In the genomic region with DNA sequence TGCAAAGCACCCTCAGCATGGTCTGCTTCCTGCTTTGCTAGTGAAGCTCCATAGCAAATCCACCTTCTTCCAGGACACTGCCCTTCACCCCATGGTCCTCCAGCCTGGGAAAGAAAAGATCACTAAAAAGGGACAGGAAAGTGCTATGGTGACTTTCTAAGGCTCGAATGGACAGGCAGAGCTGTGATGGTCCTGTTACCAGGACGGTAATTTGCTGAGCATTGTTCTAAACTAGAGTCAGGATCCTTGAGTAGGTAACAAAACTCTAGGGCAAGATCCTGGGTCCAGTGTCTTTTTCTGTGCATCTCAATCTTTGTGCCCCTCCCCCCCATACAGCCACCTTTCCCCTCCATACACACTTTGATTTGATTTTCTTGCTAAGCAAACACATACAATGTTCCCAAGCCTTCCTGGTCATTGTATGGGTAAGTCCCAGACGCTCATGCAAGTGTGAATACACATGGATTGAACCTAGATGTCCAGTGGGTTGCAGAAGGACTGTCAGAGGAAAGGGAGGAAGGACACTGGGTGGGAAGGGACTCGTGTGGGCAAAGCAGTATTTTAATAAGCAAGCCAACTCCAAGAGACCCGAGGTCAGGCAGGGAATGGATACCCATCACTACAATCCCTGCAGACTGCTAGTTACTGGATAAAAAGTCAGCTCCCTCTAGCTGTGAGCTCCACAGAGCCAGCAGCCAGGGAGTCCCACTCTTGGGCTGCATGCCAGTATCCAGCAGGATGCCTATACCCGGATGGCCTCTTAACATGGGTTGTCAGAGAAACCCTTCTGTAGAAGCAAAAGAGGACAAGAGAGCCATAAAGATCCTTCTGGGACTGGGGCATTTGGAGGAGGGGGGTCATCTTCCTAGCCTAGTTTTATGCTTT, we compare ENCODE assay signal across 9 mouse cellular contexts.
A peak's percentile ranks its signal among the peaks of the same experiment; 100 is the strongest.
DNase-seq lines count a peak whose midpoint lies in the region; ATAC-seq and TF ChIP-seq lines count a peak whose summit lies in the region.
"Had no signal": no experiment of that assay in that cellular context is flagged by ENCODE, and none has a peak within 500 bp of the region (broad histone marks: within the 10 kb centered on the region; RNA-seq: fewer than 3 reads in every experiment).

No protein-coding gene starts in this region.

- TF ChIP-seq CTCF in thymus, adult 2 months (IDR thresholded peaks at IDR 0.05; ENCODE audit: borderline replicate concordance, control insufficient read depth, extremely low read depth, insufficient read depth, low read length, poor library complexity), result no peak

- peak overlapping the region; percentile 19; the same call in 1 of the 2 replicates for H3K4me2 ChIP-seq in neural tube, embryonic 11.5 days (ENCODE audit: low read depth)
- peak overlapping the region; percentile 34 for H3K4me2 ChIP-seq in embryonic facial prominence, embryonic 15.5 days (replicated peaks)
- H3K4me2 ChIP-seq in hindbrain, embryonic 12.5 days (replicated peaks), result peak overlapping the region; percentile 39
- H3K4me2 ChIP-seq in midbrain, embryonic 14.5 days (ENCODE audit: low read length), result peak overlapping the region; percentile 41

- no peak for TF ChIP-seq POLR2A in thymus, adult 2 months (IDR thresholded peaks at IDR 0.05; ENCODE audit: control insufficient read depth, extremely low read depth, insufficient read depth, low read length, poor library complexity)

- peak overlapping the region; percentile 89 for H3K27ac ChIP-seq in neural tube, embryonic 11.5 days (ENCODE audit: low read depth, low read length)
- H3K27ac ChIP-seq in embryonic facial prominence, embryonic 15.5 days (replicated peaks), result peak overlapping the region; percentile 97
- H3K27ac ChIP-seq in hindbrain, embryonic 12.5 days, result peak overlapping the region; percentile 97
- H3K27ac ChIP-seq in midbrain, embryonic 14.5 days (replicated peaks; ENCODE audit: low read depth, low read length), result peak overlapping the region; percentile 85
- no peak overlapping the region for H3K27ac ChIP-seq in thymus, adult 2 months (ENCODE audit: control insufficient read depth, insufficient read depth, low read length)

- no peaks in the 10 kb centered on the region for H3K9me3 ChIP-seq in neural tube, embryonic 11.5 days (ENCODE audit: control insufficient read depth, low read length)
- no peaks in the 10 kb centered on the region for H3K9me3 ChIP-seq in embryonic facial prominence, embryonic 15.5 days (replicated peaks)
- no peaks in the 10 kb centered on the region for H3K9me3 ChIP-seq in hindbrain, embryonic 12.5 days (replicated peaks)
- no peaks in the 10 kb centered on the region for H3K9me3 ChIP-seq in midbrain, embryonic 14.5 days (ENCODE audit: control insufficient read depth, low read length)

- H3K36me3 ChIP-seq in neural tube, embryonic 11.5 days (ENCODE audit: control insufficient read depth, insufficient read depth, low read length), result no peaks in the 10 kb centered on the region
- H3K36me3 ChIP-seq in embryonic facial prominence, embryonic 15.5 days, result no peaks in the 10 kb centered on the region
- H3K36me3 ChIP-seq in hindbrain, embryonic 12.5 days, result no peaks in the 10 kb centered on the region
- no peaks in the 10 kb centered on the region for H3K36me3 ChIP-seq in midbrain, embryonic 14.5 days (ENCODE audit: control insufficient read depth, insufficient read depth, low read length)
- no peaks in the 10 kb centered on the region for H3K36me3 ChIP-seq in thymus, adult 2 months (ENCODE audit: control insufficient read depth, insufficient read depth, low read length)

- no peak overlapping the region for H3K4me3 ChIP-seq in neural tube, embryonic 11.5 days (ENCODE audit: low read depth, low read length)
- no peak overlapping the region for H3K4me3 ChIP-seq in embryonic facial prominence, embryonic 15.5 days (replicated peaks)
- 0 out of 2 replicates have a peak overlapping the region, but pooled peaks have one; percentile 2 for H3K4me3 ChIP-seq in hindbrain, embryonic 12.5 days
- no peak overlapping the region for H3K4me3 ChIP-seq in midbrain, embryonic 14.5 days (replicated peaks; ENCODE audit: low read depth, low read length)
- H3K4me3 ChIP-seq in thymus, adult 2 months (ENCODE audit: control insufficient read depth, insufficient read depth, low read length), result no peak overlapping the region

- H3K9ac ChIP-seq in neural tube, embryonic 11.5 days (ENCODE audit: low read length), result peak overlapping the region; percentile 38; the same call in 1 of the 2 replicates
- H3K9ac ChIP-seq in embryonic facial prominence, embryonic 15.5 days, result no peak overlapping the region
- peak overlapping the region; percentile 10; the same call in 1 of the 2 replicates for H3K9ac ChIP-seq in hindbrain, embryonic 12.5 days
- no peak overlapping the region for H3K9ac ChIP-seq in midbrain, embryonic 14.5 days (replicated peaks; ENCODE audit: low read length)

- WGBS in neural tube, embryonic 11.5 days, result 23% methylated on average over 6 of the region's 6 CpGs
- 17% methylated on average over 6 of the region's 6 CpGs for WGBS in embryonic facial prominence, embryonic 15.5 days
- 11% methylated on average over 6 of the region's 6 CpGs for WGBS in hindbrain, embryonic 12.5 days
- WGBS in midbrain, embryonic 14.5 days, result 4% methylated on average over 6 of the region's 6 CpGs
- 94% methylated on average over 6 of the region's 6 CpGs for WGBS in thymus, adult 2 months

- no peak for DNase-seq in neural tube, embryonic 11.5 days (ENCODE audit: low spot score)
- no peak for DNase-seq in neural tube, embryonic 10.5 days (ENCODE audit: extremely low spot score, low spot score)
- peak; percentile 25 to 47 for DNase-seq in layer of hippocampus, postnatal 25 days (ENCODE audit: extremely low spot score in 1 of 2, low spot score in 1 of 2)
- peak; percentile 79 for DNase-seq in midbrain, embryonic 14.5 days
- DNase-seq in urinary bladder, postnatal 10 days (ENCODE audit: low spot score), result no peak
- DNase-seq in thymus, adult 2 months, result no peak

- ATAC-seq in neural tube, embryonic 11.5 days (ENCODE audit: insufficient read depth, low FRiP score, low TSS enrichment), result no peak
- ATAC-seq in embryonic facial prominence, embryonic 15.5 days (ENCODE audit: insufficient number of reproducible peaks, low FRiP score, low TSS enrichment, low read depth), result no peak
- ATAC-seq in hindbrain, embryonic 12.5 days (ENCODE audit: low FRiP score), result peak; percentile 46; the same call in 1 of the 2 replicates
- no peak for ATAC-seq in midbrain, embryonic 14.5 days (ENCODE audit: low FRiP score, low TSS enrichment)
- ATAC-seq: Patski had no signal

- peaks cover 43% of the 10 kb centered on the region for H3K4me1 ChIP-seq in neural tube, embryonic 11.5 days (ENCODE audit: control insufficient read depth, insufficient read depth, low read length)
- peaks cover 74% of the 10 kb centered on the region for H3K4me1 ChIP-seq in embryonic facial prominence, embryonic 15.5 days
- peaks cover 81% of the 10 kb centered on the region for H3K4me1 ChIP-seq in hindbrain, embryonic 12.5 days
- H3K4me1 ChIP-seq in midbrain, embryonic 14.5 days (ENCODE audit: control insufficient read depth, insufficient read depth, low read length), result peaks cover 47% of the 10 kb centered on the region
- H3K4me1 ChIP-seq in thymus, adult 2 months (replicated peaks; ENCODE audit: control insufficient read depth, insufficient read depth, low read length), result no peaks in the 10 kb centered on the region

- H3K27me3 ChIP-seq in neural tube, embryonic 11.5 days (ENCODE audit: control insufficient read depth, insufficient read depth, low read length), result no peaks in the 10 kb centered on the region
- H3K27me3 ChIP-seq in embryonic facial prominence, embryonic 15.5 days, result no peaks in the 10 kb centered on the region
- H3K27me3 ChIP-seq in hindbrain, embryonic 12.5 days, result no peaks in the 10 kb centered on the region
- H3K27me3 ChIP-seq in midbrain, embryonic 14.5 days (ENCODE audit: control insufficient read depth, insufficient read depth, low read length), result no peaks in the 10 kb centered on the region
- H3K27me3 ChIP-seq in thymus, adult 2 months (ENCODE audit: control insufficient read depth, insufficient read depth, low read length), result no peaks in the 10 kb centered on the region
- H3K27me3 ChIP-seq: Patski had no signal

Comparison
In these comparisons a context has a peak if more than half of its experiments do, and no peak if none do; other contexts are left out.
1. DNase-seq: peak in layer of hippocampus, postnatal 25 days (2 of 2) and midbrain, embryonic 14.5 days (single experiment); none in neural tube, embryonic 11.5 days (single experiment), neural tube, embryonic 10.5 days (single experiment), urinary bladder, postnatal 10 days (single experiment) and thymus, adult 2 months (single experiment).
2. H3K9ac ChIP-seq: peak in neural tube, embryonic 11.5 days (single experiment) and hindbrain, embryonic 12.5 days (single experiment); none in embryonic facial prominence, embryonic 15.5 days (single experiment) and midbrain, embryonic 14.5 days (single experiment).
3. Peak in every context shown above with its lines, with median percentiles within 50 percentile points of each other: H3K4me2 ChIP-seq.